Mouse (Mus musculus) intestine, postnatal 0 days (tissue): ENCODE measurements around the gene Fabp7. TPM values are rescaled to one million over a fixed set of nuclear protein-coding genes. Genes with fewer than 3 reads are reported as not detected.

ENCODE experiments used
- ATAC-seq: fragments of 200-750 bp; cut with Nextera tagmentation; 2 replicates; pipeline ENCODE4 v1.8.0; 2017; ENCODE audit warnings: mild to moderate bottlenecking, moderate TSS enrichment, moderate library complexity
- H3K27ac ChIP-seq: fragments of 300-500 bp; sonication (generic); 2 replicates; pipeline ENCODE4 v1.5.1; 2014; ENCODE audit warnings: mild to moderate bottlenecking, low read depth, low read length, moderate library complexity
- H3K27me3 ChIP-seq: fragments of 300-500 bp; sonication (generic); replicated peaks from 2 replicates; pipeline ENCODE4 v1.6.1; 2014; ENCODE audit warnings: low read length, mixed read lengths; ENCODE audit not compliant: control insufficient read depth, insufficient read depth
- H3K36me3 ChIP-seq: fragments of 300-500 bp; sonication (generic); 2 replicates; pipeline ENCODE4 v1.6.1; 2014; ENCODE audit warnings: mild to moderate bottlenecking, moderate library complexity; ENCODE audit not compliant: control insufficient read depth, insufficient read depth
- H3K4me1 ChIP-seq: fragments of 300-500 bp; sonication (generic); replicated peaks from 2 replicates; pipeline ENCODE4 v1.6.1; 2014; ENCODE audit warnings: antibody characterized with exemption, low read length, mixed read lengths; ENCODE audit not compliant: control insufficient read depth, insufficient read depth
- H3K4me2 ChIP-seq: fragments of 300-500 bp; sonication (generic); replicated peaks from 2 replicates; pipeline ENCODE4 v1.6.1; 2014; ENCODE audit warnings: low read depth, mild to moderate bottlenecking, moderate library complexity
- H3K4me3 ChIP-seq: fragments of 300-500 bp; sonication (generic); 2 replicates; pipeline ENCODE4 v1.5.1; 2014; ENCODE audit warnings: low read depth, low read length
- H3K9ac ChIP-seq: fragments of 300-500 bp; sonication (generic); 2 replicates; pipeline ENCODE4 v1.6.1; 2014; ENCODE audit warnings: mild to moderate bottlenecking, low read depth, low read length
- H3K9me3 ChIP-seq: fragments of 300-500 bp; sonication (generic); 2 replicates; pipeline ENCODE4 v1.6.1; 2016; ENCODE audit warnings: mixed run types; ENCODE audit not compliant: control insufficient read depth
- CTCF ChIP-seq: sonication (generic); IDR thresholded peaks from 2 replicates; pipeline ENCODE4 v1.5.1; 2016; ENCODE audit warnings: low read depth, mild to moderate bottlenecking, control low read depth, antibody characterized with exemption, moderate library complexity
- WGBS: fragments of 180-500 bp; shearing (Covaris S2); extraction: QIAGEN DNeasy Blood & Tissue Kit; methylation state at CpG from one replicate; pipeline ENCODE4 v1.1.7; 2014; 5-methylcytosine and 5-hydroxymethylcytosine counted together
- polyA plus RNA-seq: library from polyadenylated mRNA; unstranded; fragments of >200 nt; fragmentation: Nextera tagmentation; extraction: Ambion mirVana; gene quantifications from 2 replicates; pipeline ENCODE4 v1.2.1, GENCODE M21; 2015

Gene Fabp7
- polyA plus RNA-seq, 1 experiment from 2014 or later = 29.6 TPM

GRCm38 (mm10) chr10:57783289-57784130 is 1.2 kb upstream of the Fabp7 start:
- Histone ChIP-seq H3K9me3 (no peaks in the 10 kb centered on the region), H3K4me2 (no peak overlapping the region), H3K9ac (no peak overlapping the region), H3K36me3 (no peaks in the 10 kb centered on the region), H3K27me3 (no peaks in the 10 kb centered on the region), H3K4me1 (no peaks in the 10 kb centered on the region), H3K4me3 (no peak overlapping the region), H3K27ac (no peak overlapping the region)
- no peak for ATAC-seq
- TF ChIP-seq CTCF = no peak
- 47% methylated on average over 12 of the region's 13 CpGs for WGBS

- no peak for ATAC-seq
- Histone ChIP-seq H3K4me2 (no peak overlapping the region), H3K9me3 (no peaks in the 10 kb centered on the region), H3K4me3 (no peak overlapping the region), H3K27ac (no peak overlapping the region), H3K9ac (no peak overlapping the region), H3K4me1 (no peaks in the 10 kb centered on the region), H3K36me3 (no peaks in the 10 kb centered on the region), H3K27me3 (no peaks in the 10 kb centered on the region)
- no peak for TF ChIP-seq CTCF
- 38% methylated on average over 7 of the region's 7 CpGs for WGBS
Measured at GRCm38 (mm10) chr10:57784131-57784875, 378 bp upstream of the Fabp7 start.

GRCm38 (mm10) chr10:57785552-57785951 is 871 bp downstream of the Fabp7 start:
- TF ChIP-seq CTCF = no peak
- H3K9ac ChIP-seq = no peak overlapping the region
- no peaks in the 10 kb centered on the region for H3K36me3 ChIP-seq
- H3K27ac ChIP-seq = no peak overlapping the region
- no peak for ATAC-seq
- no peaks in the 10 kb centered on the region for H3K27me3 ChIP-seq
- H3K9me3 ChIP-seq = no peaks in the 10 kb centered on the region
- WGBS = 78% methylated on average over 2 of the region's 2 CpGs
- no peak overlapping the region for H3K4me3 ChIP-seq
- 0 out of 2 replicates have a peak overlapping the region, but pooled peaks have one; percentile 6 for H3K4me2 ChIP-seq
- H3K4me1 ChIP-seq = no peaks in the 10 kb centered on the region

DNA sequence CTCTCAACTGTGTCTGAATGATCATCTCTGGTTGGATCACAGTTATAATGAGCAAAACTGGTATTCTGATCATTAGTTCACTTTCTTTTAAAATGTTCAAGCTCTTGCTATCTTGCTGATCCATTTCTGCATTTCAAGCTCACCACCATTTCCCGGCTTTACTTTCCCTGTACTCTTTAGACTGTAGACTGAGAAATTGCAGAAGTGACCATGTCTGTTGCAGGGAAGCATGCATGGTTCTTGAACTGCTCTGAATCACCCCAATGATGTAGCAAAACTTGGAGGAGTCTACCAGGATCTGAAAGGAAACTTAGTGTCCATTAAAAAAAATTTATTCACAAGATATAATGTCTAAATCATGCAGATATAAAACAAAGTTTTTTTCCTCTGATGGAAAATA is 8.3 kb downstream of the Fabp7 start:
- no peaks in the 10 kb centered on the region for H3K9me3 ChIP-seq
- ATAC-seq = no peak
- 88% methylated on average over 1 of the region's 1 CpGs for WGBS

GRCm38 (mm10) chr10:57794018-57794417 is 9.3 kb downstream of the Fabp7 start, which contains the start of gene Smpdl3a:
Gene Smpdl3a, plus strand, starts transcription at chr10:57794335.
- Histone ChIP-seq H3K4me2 (peak within 1 kb of the TSS; percentile 80), H3K27me3 (no peaks in the 10 kb centered on the region), H3K4me1 (no peaks in the 10 kb centered on the region), H3K9me3 (no peaks in the 10 kb centered on the region), H3K27ac (peak within 1 kb of the TSS; percentile 81), H3K36me3 (no peaks in the 10 kb centered on the region), H3K4me3 (peak within 1 kb of the TSS; percentile 63), H3K9ac (peak within 1 kb of the TSS; percentile 73)
- WGBS = 33% methylated on average over 7 of the region's 7 CpGs
- ATAC-seq = peak; percentile 56
- no peak for TF ChIP-seq CTCF

More for the DNA sequence above, 8.3 kb downstream of the Fabp7 start:
- no peak overlapping the region for H3K4me3 ChIP-seq
- no peaks in the 10 kb centered on the region for H3K36me3 ChIP-seq
- H3K4me2 ChIP-seq = no peak overlapping the region
- no peaks in the 10 kb centered on the region for H3K27me3 ChIP-seq
- H3K27ac ChIP-seq = no peak overlapping the region; the same call in 1 of the 2 replicates
- H3K4me1 ChIP-seq = no peaks in the 10 kb centered on the region
- no peak for TF ChIP-seq CTCF
- H3K9ac ChIP-seq = no peak overlapping the region
